Mouse (Mus musculus): ENCODE measurements around the gene Lpar1.

Lpar1 gene

GRCm38 (mm10) chr4:58508833-58509232 lies 44.9 kb downstream of the Lpar1 start:
- in situ Hi-C loops (cut with MboI, MseI), result no loop called here

GRCm38 (mm10) chr4:58507536-58507935 lies 46.2 kb downstream of the Lpar1 start:
- in situ Hi-C loops (cut with MboI, MseI), result no loop called here

- in situ Hi-C loops (cut with MboI, MseI), result no loop called here
Observed at GRCm38 (mm10) chr4:58506539-58507527, 46.9 kb downstream of the Lpar1 start.

- in situ Hi-C loops (cut with MboI, MseI), result no loop called here
Observed at GRCm38 (mm10) chr4:58504250-58504649, 49.4 kb downstream of the Lpar1 start.

GRCm38 (mm10) chr4:58501012-58501777 lies 52.5 kb downstream of the Lpar1 start:
- in situ Hi-C loops (cut with MboI, MseI), result no loop called here

GRCm38 (mm10) chr4:58499831-58500230 lies 53.9 kb downstream of the Lpar1 start:
- in situ Hi-C loops (cut with MboI, MseI), result no loop called here

GRCm38 (mm10) chr4:58499241-58499640 lies 54.5 kb downstream of the Lpar1 start:
- in situ Hi-C loops (cut with MboI, MseI), result no loop called here

GRCm38 (mm10) chr4:58498734-58499133 lies 55.0 kb downstream of the Lpar1 start:
- in situ Hi-C loops (cut with MboI, MseI), result no loop called here

GRCm38 (mm10) chr4:58497284-58497683 lies 56.4 kb downstream of the Lpar1 start:
- in situ Hi-C loops (cut with MboI, MseI), result no loop called here

GRCm38 (mm10) chr4:58496743-58497142 lies 57.0 kb downstream of the Lpar1 start:
- in situ Hi-C loops (cut with MboI, MseI), result no loop called here

- in situ Hi-C loops (cut with MboI, MseI), result no loop called here
Observed at GRCm38 (mm10) chr4:58491742-58492141, 62.0 kb downstream of the Lpar1 start.

GRCm38 (mm10) chr4:58490374-58490773 lies 63.3 kb downstream of the Lpar1 start:
- in situ Hi-C loops (cut with MboI, MseI), result no loop called here

- in situ Hi-C loops (cut with MboI, MseI), result no loop called here
Observed at GRCm38 (mm10) chr4:58478564-58478963, 75.1 kb downstream of the Lpar1 start.

GRCm38 (mm10) chr4:58477691-58478090 lies 76.0 kb downstream of the Lpar1 start:
- in situ Hi-C loops (cut with MboI, MseI), result no loop called here

- in situ Hi-C loops (cut with MboI, MseI), result no loop called here
Observed at GRCm38 (mm10) chr4:58471203-58471910, 82.3 kb downstream of the Lpar1 start.

GRCm38 (mm10) chr4:58469651-58470592 lies 83.8 kb downstream of the Lpar1 start:
- in situ Hi-C loops (cut with MboI, MseI), result no loop called here

GRCm38 (mm10) chr4:58469035-58469434 lies 84.7 kb downstream of the Lpar1 start:
- in situ Hi-C loops (cut with MboI, MseI), result no loop called here

GRCm38 (mm10) chr4:58465586-58465985 lies 88.1 kb downstream of the Lpar1 start:
- in situ Hi-C loops (cut with MboI, MseI), result no loop called here

- in situ Hi-C loops (cut with MboI, MseI), result no loop called here
Observed at GRCm38 (mm10) chr4:58464390-58465164, 89.1 kb downstream of the Lpar1 start.

GRCm38 (mm10) chr4:58462990-58463389 lies 90.7 kb downstream of the Lpar1 start:
- in situ Hi-C loops (cut with MboI, MseI), result no loop called here

Measured in regulatory T cell (primary cell).